Mouse (Mus musculus): ENCODE results near the gene Usp43.

GRCm38 (mm10) chr11:67911074-67911473 is 10.9 kb downstream of the Usp43 start:
- no peak for TF ChIP-seq CTCF (conservative IDR thresholded peaks at IDR 0.05; ENCODE audit: low read length)
- no peak for TF ChIP-seq NANOG (IDR thresholded peaks at IDR 0.05; ENCODE audit: borderline replicate concordance, low read length)
- no peak for TF ChIP-seq POU5F1 (IDR thresholded peaks at IDR 0.05; ENCODE audit: borderline replicate concordance, low read length)

Measured in E14TG2a.4 (cell line).